Mouse (Mus musculus) bone marrow macrophage, adult 2 months (primary cell): ENCODE measurements around the gene Ctrc.

ENCODE experiments used
- CTCF ChIP-seq: IDR thresholded peaks from 2 replicates; pipeline ENCODE4 v1.5.1; 2012; ENCODE audit warnings: low read depth, mild to moderate bottlenecking, low read length, moderate library complexity
- POLR2A ChIP-seq: IDR thresholded peaks from 2 replicates; pipeline ENCODE4 v1.6.1; 2012; ENCODE audit warnings: mild to moderate bottlenecking, low read depth, low read length, borderline replicate concordance

- no peak for TF ChIP-seq POLR2A
- TF ChIP-seq CTCF: no peak
Measured at GRCm38 (mm10) chr4:141864506-141864905, 18.3 kb upstream of the Ctrc start.
